Mouse (Mus musculus): ENCODE measurements around the gene Lgi1. TPM values are rescaled to one million over a fixed set of nuclear protein-coding genes. Genes with fewer than 3 reads are reported as not detected.

The Lgi1 gene
- polyA plus RNA-seq, 1 experiment from 2014 or later = 0.08 TPM

GRCm38 (mm10) chr19:38359287-38359686 lies 95.0 kb downstream of the Lgi1 start:
- ATAC-seq (ENCODE audit: low read depth) = no peak
- 65% methylated on average over 1 of the region's 1 CpGs for WGBS (ENCODE audit: insufficient replicate concordance)
- H3K27me3 ChIP-seq (ENCODE audit: control insufficient read depth, insufficient read depth, low read depth, low read length) = no peaks in the 10 kb centered on the region
- H3K4me2 ChIP-seq (ENCODE audit: low read depth, low read length) = no peak overlapping the region
- no peak overlapping the region for H3K4me3 ChIP-seq (ENCODE audit: low read depth, low read length)
- no peaks in the 10 kb centered on the region; the same call in 1 of the 2 replicates for H3K4me1 ChIP-seq (ENCODE audit: control insufficient read depth, low read depth, low read length)
- no peak overlapping the region for H3K27ac ChIP-seq (ENCODE audit: low read length)
- H3K36me3 ChIP-seq (ENCODE audit: control insufficient read depth, insufficient read depth) = no peaks in the 10 kb centered on the region
- H3K9me3 ChIP-seq (replicated peaks; ENCODE audit: control insufficient read depth, low read length) = no peaks in the 10 kb centered on the region
- H3K9ac ChIP-seq (ENCODE audit: low read depth, low read length) = no peak overlapping the region

Other genes with a start within 250 kb of the Lgi1 start
- gene Myof, start 221.0 kb upstream of the Lgi1 start, polyA plus RNA-seq (2015; fragmentation: Nextera tagmentation; extraction: Ambion mirVana) = 1.7 and 1.9 TPM in 2 replicates
- 4.7 and 4.8 TPM in 2 replicates for gene Cep55, start 209.5 kb upstream of the Lgi1 start, polyA plus RNA-seq (2015; fragmentation: Nextera tagmentation; extraction: Ambion mirVana)
- 0.27 TPM in 2 replicates for gene Ffar4, start 167.5 kb upstream of the Lgi1 start, polyA plus RNA-seq (2015; fragmentation: Nextera tagmentation; extraction: Ambion mirVana)
- gene Rbp4, start 139.3 kb upstream of the Lgi1 start, polyA plus RNA-seq (2015; fragmentation: Nextera tagmentation; extraction: Ambion mirVana) = 2,010 and 2,083 TPM in 2 replicates
- gene Pde6c, start 131.8 kb upstream of the Lgi1 start, polyA plus RNA-seq (2015; fragmentation: Nextera tagmentation; extraction: Ambion mirVana) = 6.7 and 7.1 TPM in 2 replicates
- 9.9 and 12.2 TPM in 2 replicates for gene Fra10ac1, start 40.4 kb upstream of the Lgi1 start, polyA plus RNA-seq (2015; fragmentation: Nextera tagmentation; extraction: Ambion mirVana)
- gene Slc35g1, start 131.4 kb downstream of the Lgi1 start, polyA plus RNA-seq (2015; fragmentation: Nextera tagmentation; extraction: Ambion mirVana) = 3.1 and 3.4 TPM in 2 replicates
- 0.36 and 0.68 TPM in 2 replicates for gene Plce1, start 216.6 kb downstream of the Lgi1 start, polyA plus RNA-seq (2015; fragmentation: Nextera tagmentation; extraction: Ambion mirVana)